Mouse (Mus musculus) heart, postnatal 10 days (tissue): ENCODE data around the gene Esr2. TPM values are rescaled to one million over a fixed set of nuclear protein-coding genes. Genes with fewer than 3 reads are reported as not detected.

Experiments used
- DNase-seq, 2 experiments: peaks; one replicate each; pipeline ENCODE4 v3.0.0; 2021
- intact Hi-C: fragments of 180-260 bp; cut with DNase I; formaldehyde crosslinking; loops from one replicate; pipeline ENCODE4 v1.15.1; 2025
- total RNA-seq, 2 experiments: library from RNA; stranded (reverse); gene quantifications; 2 replicates each; pipeline ENCODE4 v1.2.3; 2021

Esr2 gene
- total RNA-seq, 2 experiments from 2014 or later = 0.10 TPM; not detected in 1

DNA sequence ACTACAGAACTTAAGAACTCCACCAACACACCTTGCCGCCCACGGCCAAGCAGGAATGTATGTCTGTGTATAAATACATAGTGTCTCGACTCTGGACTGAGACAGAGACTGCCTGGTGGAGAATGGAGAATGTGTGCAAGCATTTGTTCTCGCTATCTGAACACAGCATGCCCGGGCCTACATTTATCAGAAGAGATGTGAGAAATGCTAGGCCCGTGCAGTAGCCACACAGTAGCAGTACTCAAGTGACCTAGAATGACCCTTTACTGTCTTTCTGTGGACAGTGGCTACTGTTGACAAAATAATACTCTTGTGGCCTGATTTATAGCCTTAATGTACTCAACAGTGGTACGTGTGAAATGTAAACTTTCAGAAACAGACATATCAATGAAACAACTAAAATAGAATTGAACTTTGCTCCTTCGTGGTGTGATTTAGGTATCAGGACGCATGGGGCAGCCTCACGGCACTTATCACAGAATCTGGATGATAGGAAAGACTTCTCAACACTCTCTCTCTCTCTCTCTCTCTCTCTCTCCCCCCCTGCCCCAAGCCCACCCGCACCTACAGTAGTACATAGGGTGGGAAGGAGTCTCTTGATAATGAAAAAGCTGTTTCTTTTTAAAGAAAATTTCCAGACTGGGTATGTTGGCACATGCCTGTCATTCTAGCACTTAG lies 84.1 kb downstream of the Esr2 start:
- intact Hi-C loops = no loop called here
- no peak for DNase-seq

DNA sequence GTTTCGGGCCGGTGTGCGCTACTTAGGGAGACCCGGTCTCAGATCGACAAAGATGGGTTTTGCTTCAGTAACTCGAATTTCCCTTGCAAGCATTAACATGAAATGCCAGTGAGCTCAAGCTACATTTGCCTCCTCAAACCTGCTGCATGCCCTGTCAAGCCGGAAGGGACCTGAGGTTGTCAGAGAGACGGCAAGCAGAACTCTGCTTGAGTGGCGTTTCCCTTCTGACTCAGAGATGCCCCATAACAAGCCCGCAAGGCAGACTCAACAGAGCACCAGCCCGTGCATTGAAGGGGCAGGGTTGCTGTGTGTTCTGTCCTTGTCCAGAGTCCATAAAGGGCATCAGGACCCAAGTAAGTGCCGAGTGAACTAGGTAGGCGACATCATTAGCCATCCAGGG lies 90.0 kb downstream of the Esr2 start:
- no peak for DNase-seq
- intact Hi-C loops = no loop called here

DNA sequence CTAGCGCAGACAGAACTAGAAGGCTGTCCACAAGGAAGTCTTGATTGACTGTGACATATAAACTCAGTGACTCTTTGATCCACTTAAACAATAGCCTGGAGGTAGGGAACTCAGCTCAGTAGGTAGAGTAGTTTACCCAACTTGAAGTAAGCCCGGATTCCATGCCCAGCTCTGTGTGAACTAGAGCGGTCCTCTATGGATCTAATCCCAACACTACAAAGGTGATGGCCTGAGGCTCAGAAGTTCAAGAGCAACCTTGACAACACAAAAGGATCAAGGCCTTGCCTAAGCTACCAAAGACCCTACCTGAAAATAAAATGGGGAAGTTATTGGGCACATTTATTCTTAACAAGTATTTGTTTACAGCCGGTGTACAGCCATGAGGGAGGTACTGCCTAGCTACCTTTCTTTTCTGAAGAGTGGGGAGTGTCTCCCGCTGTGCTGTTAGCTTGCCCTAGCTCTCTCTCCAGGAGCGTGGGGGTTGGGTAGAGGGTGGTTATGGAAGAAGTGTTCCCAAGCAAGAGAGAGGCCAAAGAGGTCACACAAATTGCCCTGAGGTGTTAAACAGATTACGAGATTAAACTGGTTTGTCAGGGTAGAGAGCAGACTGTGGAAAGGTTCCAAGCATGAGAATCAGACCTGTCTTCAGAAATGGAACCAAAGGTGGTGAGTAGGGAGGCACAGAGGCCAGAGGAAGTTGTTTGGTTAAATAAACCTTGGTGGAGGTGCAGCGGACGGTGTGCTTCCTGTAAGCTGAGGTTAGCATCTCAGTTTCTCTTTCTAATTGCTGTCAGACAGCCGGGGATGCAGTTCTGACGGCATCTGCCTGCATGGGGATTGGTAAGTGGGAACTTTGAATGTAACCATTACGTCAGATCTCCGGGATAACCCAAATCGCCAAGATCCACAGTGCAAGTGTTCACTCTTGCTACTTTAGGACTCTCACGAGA lies 90.8 kb downstream of the Esr2 start:
- DNase-seq = no peak
- intact Hi-C loops = no loop called here

DNA sequence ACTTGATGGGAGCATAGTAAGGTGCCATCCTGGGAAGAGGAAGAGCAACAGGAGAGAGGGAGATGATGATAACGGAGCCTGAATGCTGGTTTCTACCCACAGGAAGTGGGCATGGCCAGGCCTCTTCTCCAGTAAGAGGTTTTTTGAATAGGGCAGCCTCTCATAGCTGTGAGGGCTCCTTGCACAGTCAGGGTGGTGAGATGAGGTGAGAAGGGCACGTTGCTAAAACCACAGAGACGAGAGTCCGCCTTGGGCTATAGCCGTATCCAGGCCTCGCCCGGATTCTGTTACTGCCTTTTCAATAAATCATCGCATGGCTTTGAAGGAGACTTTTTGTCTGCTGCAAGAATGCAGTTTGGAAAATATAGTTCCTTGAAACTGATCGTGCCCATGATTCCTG lies 92.0 kb downstream of the Esr2 start:
- DNase-seq = no peak
- intact Hi-C loops = no loop called here

DNA sequence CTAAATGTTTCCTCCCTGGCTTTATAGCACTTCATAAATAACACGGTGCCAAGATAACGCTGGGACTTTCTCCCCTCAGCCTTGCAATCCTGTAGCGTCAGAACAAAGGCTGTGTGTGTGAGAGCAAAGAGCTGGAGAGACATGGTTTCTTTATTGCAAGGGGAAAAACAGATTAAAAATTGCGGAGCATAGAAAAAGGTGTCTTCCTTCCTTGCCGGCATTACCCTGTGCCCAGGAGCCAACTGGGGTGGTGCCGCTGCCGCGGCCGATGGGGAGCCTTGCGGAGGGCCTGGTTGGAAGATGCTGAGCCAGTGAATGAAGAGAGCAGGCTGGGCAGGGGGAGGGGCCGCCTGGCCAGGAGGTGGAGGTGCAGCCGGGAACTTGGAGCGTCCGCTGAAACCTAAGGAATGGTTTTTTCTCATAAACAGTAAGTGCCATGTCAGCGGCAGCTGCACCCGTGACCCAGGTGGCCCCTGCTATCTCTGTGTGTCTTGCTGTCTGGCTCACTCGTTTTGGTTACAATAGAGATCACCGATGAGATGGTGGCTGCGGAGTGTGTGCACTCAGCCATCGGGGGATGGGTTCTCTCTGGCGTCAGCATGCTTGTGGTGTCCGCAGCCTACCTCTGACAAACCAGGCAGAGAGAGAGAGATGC lies 95.4 kb downstream of the Esr2 start:
- intact Hi-C loops = no loop called here
- DNase-seq = peak; percentile 20 to 35

DNA sequence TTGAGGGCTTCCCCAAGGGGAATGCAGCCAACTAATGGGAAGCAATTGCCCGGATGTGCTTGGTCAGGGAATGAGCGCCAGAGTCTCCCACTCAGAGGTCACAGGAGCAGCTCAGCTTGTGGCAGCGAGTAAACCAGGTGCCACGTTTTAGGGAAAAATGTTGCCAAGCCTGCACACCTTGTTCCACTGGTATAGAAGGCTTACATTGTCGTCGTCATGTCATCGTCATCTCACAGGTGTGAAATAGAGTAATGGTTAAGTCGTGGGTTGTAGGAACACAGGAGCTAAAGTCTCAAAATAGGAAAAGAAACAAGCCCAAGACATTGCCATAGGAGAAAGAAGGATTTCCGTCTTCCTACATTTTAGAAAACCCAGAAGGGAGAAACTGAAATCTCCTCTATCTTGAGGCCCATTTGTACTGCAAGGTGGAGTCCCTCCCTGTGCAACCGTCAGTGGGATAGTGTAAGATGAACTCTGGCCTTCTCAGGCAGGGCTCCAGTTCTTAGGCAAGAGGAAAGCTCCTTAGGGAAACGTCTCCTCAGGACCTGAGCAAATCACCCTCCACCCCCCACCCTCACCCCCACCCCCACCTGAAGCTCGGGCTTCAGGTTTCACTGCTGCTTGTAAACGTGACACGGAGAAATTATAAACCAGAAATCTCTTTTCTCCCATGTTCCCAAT lies 96.0 kb downstream of the Esr2 start:
- intact Hi-C loops = no loop called here
- DNase-seq = no peak

DNA sequence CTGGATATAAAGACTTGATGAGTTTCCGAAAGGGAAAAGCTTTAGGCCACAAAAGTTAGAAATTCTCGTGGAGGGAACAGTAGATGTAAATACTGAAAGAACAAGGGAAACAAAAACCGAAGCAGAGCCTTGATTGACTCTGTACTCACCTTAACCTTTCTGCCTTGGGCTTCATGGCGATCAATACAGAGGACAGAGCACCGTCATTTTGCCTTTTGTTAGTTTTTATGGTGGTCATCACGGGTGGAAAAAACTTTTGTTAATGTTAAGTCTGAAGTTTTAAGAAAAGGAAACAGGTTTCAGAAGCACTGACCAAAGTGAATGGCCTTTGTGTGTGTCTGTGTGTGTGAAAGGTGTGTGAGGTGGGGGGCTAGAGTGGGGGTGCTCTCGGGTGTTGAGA lies 103.1 kb downstream of the Esr2 start:
- no peak for DNase-seq
- intact Hi-C loops = no loop called here

DNA sequence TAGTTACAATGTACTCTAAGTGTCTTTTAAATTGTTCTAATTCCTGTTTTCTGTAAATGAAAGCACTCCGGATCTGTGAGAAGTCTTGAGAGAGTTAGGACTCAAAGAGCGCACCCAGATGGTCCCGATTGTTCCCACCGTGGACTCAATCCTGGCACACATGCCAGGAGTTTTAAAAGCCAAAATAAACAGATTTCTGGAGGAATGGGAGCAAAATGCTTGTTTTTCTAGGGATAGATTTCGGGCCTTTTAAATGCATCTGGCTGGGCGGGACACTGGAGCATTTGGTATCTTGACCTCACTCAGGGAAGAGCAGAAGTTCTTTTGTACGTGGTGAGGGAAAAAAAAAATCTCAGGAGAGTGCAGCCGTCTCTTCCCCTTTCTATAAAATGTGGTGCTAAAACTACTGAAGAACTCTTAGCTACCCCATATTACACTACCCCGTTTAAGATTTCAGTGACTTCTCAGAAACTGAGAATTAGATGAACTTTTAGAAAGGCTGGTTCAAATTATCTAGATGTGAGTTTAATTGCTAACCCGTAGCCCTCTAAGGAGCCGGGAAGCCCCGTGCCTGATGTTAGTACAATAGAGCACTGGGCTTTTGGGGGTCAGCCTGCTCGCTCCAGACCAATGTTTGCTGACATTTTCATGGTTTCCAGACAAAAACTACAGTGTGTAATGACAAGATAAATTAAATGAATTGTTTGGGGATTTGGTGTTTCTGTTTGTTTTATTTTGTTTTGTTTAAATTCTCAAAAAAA lies 103.8 kb downstream of the Esr2 start:
- intact Hi-C loops = no loop called here

DNA sequence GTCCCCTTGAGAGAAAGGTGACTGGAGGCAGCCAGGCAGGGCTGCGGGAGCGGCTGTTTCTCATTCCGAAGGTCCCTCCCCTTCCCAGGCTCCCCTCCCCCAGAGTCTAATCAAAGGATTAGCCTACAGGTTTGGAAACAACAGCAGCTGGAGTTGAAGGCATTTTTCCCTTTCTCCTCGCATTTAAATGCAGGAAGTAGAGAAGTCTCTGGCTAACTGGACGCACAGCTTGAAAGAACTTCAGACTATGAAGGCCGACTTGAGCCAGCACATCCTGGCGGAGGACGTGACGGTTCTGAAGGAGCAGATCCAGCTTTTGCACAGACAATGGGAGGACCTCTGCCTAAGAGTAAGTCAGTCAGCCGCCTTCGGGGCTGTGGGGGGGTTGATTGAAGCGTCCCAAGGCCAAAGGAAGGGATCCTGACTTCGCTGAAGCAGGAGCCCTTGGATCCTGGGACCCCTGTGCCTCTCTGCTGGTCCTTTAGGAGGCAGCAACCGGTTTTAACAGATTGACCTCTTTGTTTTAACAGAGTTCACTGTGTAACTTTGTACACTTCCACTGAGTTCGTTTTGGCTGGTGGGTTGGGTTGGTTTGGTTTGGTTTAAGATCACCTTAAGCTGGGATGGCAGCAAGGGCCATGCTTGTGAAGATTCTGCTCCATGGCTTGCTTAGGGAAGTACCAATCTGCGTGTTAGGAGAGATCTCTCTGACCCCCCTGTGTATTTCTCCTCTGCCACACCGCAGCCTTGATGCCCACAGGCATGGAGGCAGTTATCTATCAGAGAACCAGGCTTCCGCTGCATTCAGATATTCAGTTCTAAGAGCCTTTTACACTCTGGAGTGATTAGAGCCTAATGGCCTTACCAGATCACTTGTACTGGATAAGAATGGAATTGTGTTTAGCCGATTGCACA lies 104.9 kb downstream of the Esr2 start:
- peak; percentile 53 to 54 for DNase-seq
- intact Hi-C loops = no loop called here

More for the DNA sequence above, 103.8 kb downstream of the Esr2 start:
- no peak for DNase-seq

Other genes starting within 250 kb of the Esr2 start
- not detected for gene Tex21, start 69.5 kb upstream of the Esr2 start, total RNA-seq
- gene Mthfd1, start 78.0 kb upstream of the Esr2 start, total RNA-seq = 10 to 100 TPM; 29.9 to 31.1 TPM
- 1 to 10 TPM; 3.7 to 7.2 TPM for gene Akap5, start 147.6 kb upstream of the Esr2 start, total RNA-seq
- 10 to 100 TPM in 1 of 2 experiments, 1 to 10 TPM in 1; 8.5 to 12.2 TPM for gene Zbtb25, start 192.3 kb upstream of the Esr2 start, total RNA-seq
- gene Zbtb1, start 193.0 kb upstream of the Esr2 start, total RNA-seq = 1 to 10 TPM; 5.8 to 6.7 TPM
- gene Hspa2, start 226.9 kb upstream of the Esr2 start, total RNA-seq = 10 to 100 TPM in 1 of 2 experiments, 1 to 10 TPM in 1; 9.9 to 11.7 TPM
- gene Ppp1r36, start 240.3 kb upstream of the Esr2 start, total RNA-seq = 1 to 10 TPM in 1 of 2 experiments, under 1 TPM in 1; 0.79 to 1.0 TPM